10 mouse cellular contexts compared by ENCODE assay signal in genomic region chr8:88680566-88680965, GRCm38 (mm10).
"Had no signal": no experiment of that assay in that cellular context is flagged by ENCODE, and none has a peak within 500 bp of the region (broad histone marks: within the 10 kb centered on the region; RNA-seq: fewer than 3 reads in every experiment).

No protein-coding gene starts in this region.

- DNase-seq: liver, postnatal 0 days; lung, adult 2 months; lung, postnatal 14 days; lung, postnatal 36 days; thymus, adult 18-20 months; thymus, postnatal 14 days; thymus, postnatal 36 days had no signal

- ATAC-seq: liver, postnatal 0 days; lung, postnatal 0 days; midbrain, embryonic 13.5 days; midbrain, embryonic 15.5 days had no signal
